In the genomic region with DNA sequence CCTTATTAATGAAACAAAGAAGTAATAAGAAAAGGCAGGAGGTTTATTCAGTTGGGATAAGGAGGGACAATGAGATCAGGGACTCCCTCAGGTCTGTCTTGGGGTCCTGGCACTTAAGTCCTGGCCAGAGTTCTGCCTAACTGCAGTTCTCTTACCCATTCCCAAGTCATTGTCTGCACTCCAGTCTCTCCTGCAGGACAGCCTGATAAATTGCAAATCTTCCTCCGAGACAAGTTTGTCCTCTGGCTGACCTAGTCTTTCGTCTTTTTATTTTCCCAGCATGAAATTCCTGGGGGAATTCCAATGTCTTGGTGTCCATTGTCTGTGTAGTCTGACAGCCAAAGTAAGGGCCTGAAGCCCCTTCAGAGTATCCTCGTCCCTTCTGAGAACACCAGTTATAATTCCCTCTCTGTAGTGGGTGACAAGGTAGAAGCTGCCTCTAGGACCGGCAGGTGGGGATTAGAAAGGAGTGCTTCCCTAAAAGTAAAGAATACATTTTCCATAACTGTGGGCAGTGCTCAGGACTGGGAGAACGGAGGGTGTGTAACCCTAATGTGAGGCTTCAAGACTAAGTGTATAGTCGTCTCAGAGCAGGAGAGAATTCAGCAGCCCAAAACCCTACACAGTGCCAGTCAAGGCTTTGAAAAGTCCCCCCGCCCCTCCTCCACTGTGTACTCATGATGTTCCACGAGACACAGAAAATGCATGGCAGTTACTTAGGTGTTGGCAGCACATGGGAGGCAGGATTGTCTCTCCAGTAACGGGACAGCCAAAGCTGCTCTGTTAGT, we compare ENCODE assay signal across 13 mouse cellular contexts. TPM values are rescaled to one million over a fixed set of nuclear protein-coding genes. Genes with fewer than 3 reads are reported as not detected.
A peak's percentile ranks its signal among the peaks of the same experiment; 100 is the strongest.
DNase-seq lines count a peak whose midpoint lies in the region; ATAC-seq and TF ChIP-seq lines count a peak whose summit lies in the region.
"Had no signal": no experiment of that assay in that cellular context is flagged by ENCODE, and none has a peak within 500 bp of the region (broad histone marks: within the 10 kb centered on the region; RNA-seq: fewer than 3 reads in every experiment).

No protein-coding gene starts in this region.

- H3K9ac ChIP-seq in heart, embryonic 11.5 days (ENCODE audit: low read depth, low read length), result no peak overlapping the region
- no peak overlapping the region for H3K9ac ChIP-seq in liver, embryonic 12.5 days
- H3K9ac ChIP-seq in liver, postnatal 0 days (replicated peaks), result no peak overlapping the region
- 0 out of 2 replicates have a peak overlapping the region, but pooled peaks have one; percentile 13 for H3K9ac ChIP-seq in liver, embryonic 13.5 days
- H3K9ac ChIP-seq: limb, embryonic 13.5 days had no signal

- no peak for DNase-seq in heart, adult 8-10 months (ENCODE audit: low spot score)
- no peak for DNase-seq in liver, postnatal 0 days
- DNase-seq in embryo, embryonic 10 days (ENCODE audit: low spot score), result peak; percentile 37
- no peak for DNase-seq in liver, embryonic 13.5 days
- DNase-seq in adipocyte (ENCODE audit: low spot score), result no peak
- DNase-seq: adrenal gland, adult 8-10 months; cerebellum, postnatal 14 days; thymus, postnatal 36 days had no signal

- no peak for TF ChIP-seq EP300 in liver, postnatal 0 days (IDR thresholded peaks at IDR 0.05; ENCODE audit: low read depth)

- 32% methylated on average over 9 of the region's 9 CpGs for WGBS in heart, embryonic 11.5 days (ENCODE audit: insufficient replicate concordance)
- 65% methylated on average over 9 of the region's 9 CpGs for whole genome bisulfite sequencing in liver, embryonic 12.5 days (ENCODE audit: insufficient replicate concordance)
- WGBS in liver, postnatal 0 days (ENCODE audit: insufficient replicate concordance), result 63% methylated on average over 9 of the region's 9 CpGs
- 58% methylated on average over 9 of the region's 9 CpGs for WGBS in liver, embryonic 13.5 days (ENCODE audit: insufficient replicate concordance)

- peak overlapping the region; percentile 81 for H3K27ac ChIP-seq in heart, embryonic 11.5 days (ENCODE audit: low read depth, low read length)
- H3K27ac ChIP-seq in liver, embryonic 12.5 days, result peak overlapping the region; percentile 58
- no peak overlapping the region for H3K27ac ChIP-seq in liver, postnatal 0 days (ENCODE audit: low read depth)
- H3K27ac ChIP-seq in liver, embryonic 13.5 days, result peak overlapping the region; percentile 39; the same call in 1 of the 2 replicates

- no peak; the same call in 1 of the 2 replicates for ATAC-seq in heart, embryonic 11.5 days (replicated peaks; ENCODE audit: insufficient number of reproducible peaks, low FRiP score, low TSS enrichment)
- ATAC-seq in liver, embryonic 12.5 days, result no peak
- ATAC-seq in liver, postnatal 0 days, result no peak
- 0 out of 2 replicates have a peak, but pooled peaks have one; percentile 16 for ATAC-seq in liver, embryonic 13.5 days (ENCODE audit: low read depth)
- no peak for ATAC-seq in CD4-positive, CD25-positive, alpha-beta regulatory T cell, adult 4 months

- peak overlapping the region; percentile 11; the same call in 1 of the 2 replicates for H3K4me2 ChIP-seq in heart, embryonic 11.5 days
- H3K4me2 ChIP-seq in liver, embryonic 12.5 days, result peak overlapping the region; percentile 45; the same call in 1 of the 2 replicates
- no peak overlapping the region for H3K4me2 ChIP-seq in liver, postnatal 0 days (ENCODE audit: low read depth, low read length)
- H3K4me2 ChIP-seq in liver, embryonic 13.5 days, result no peak overlapping the region
- H3K4me2 ChIP-seq: limb, embryonic 13.5 days had no signal

- peaks cover 31% of the 10 kb centered on the region for H3K4me1 ChIP-seq in heart, embryonic 11.5 days (ENCODE audit: control insufficient read depth, insufficient read depth, low read length)
- H3K4me1 ChIP-seq in liver, embryonic 12.5 days, result peaks cover 37% of the 10 kb centered on the region
- peaks cover 10% of the 10 kb centered on the region; the same call in 1 of the 2 replicates for H3K4me1 ChIP-seq in liver, postnatal 0 days (ENCODE audit: insufficient read depth)
- peaks cover 34% of the 10 kb centered on the region for H3K4me1 ChIP-seq in liver, embryonic 13.5 days (replicated peaks)

- no peaks in the 10 kb centered on the region for H3K36me3 ChIP-seq in heart, embryonic 11.5 days (ENCODE audit: control insufficient read depth, insufficient read depth, low read length)
- H3K36me3 ChIP-seq in liver, embryonic 12.5 days, result no peaks in the 10 kb centered on the region
- H3K36me3 ChIP-seq in liver, postnatal 0 days (replicated peaks; ENCODE audit: insufficient read depth, low read length), result no peaks in the 10 kb centered on the region
- H3K36me3 ChIP-seq in liver, embryonic 13.5 days, result no peaks in the 10 kb centered on the region
- H3K36me3 ChIP-seq: limb, embryonic 13.5 days had no signal

- TF ChIP-seq CTCF in liver, postnatal 0 days (IDR thresholded peaks at IDR 0.05; ENCODE audit: low read depth), result no peak

- H3K27me3 ChIP-seq in heart, embryonic 11.5 days (ENCODE audit: control insufficient read depth, insufficient read depth, low read length), result no peaks in the 10 kb centered on the region
- no peaks in the 10 kb centered on the region for H3K27me3 ChIP-seq in liver, embryonic 12.5 days (replicated peaks)
- H3K27me3 ChIP-seq in liver, postnatal 0 days (ENCODE audit: insufficient read depth, low read length), result no peaks in the 10 kb centered on the region
- no peaks in the 10 kb centered on the region for H3K27me3 ChIP-seq in liver, embryonic 13.5 days
- H3K27me3 ChIP-seq: limb, embryonic 13.5 days had no signal

- no peak overlapping the region for H3K4me3 ChIP-seq in heart, embryonic 11.5 days (ENCODE audit: low read depth, low read length)
- no peak overlapping the region for H3K4me3 ChIP-seq in liver, embryonic 12.5 days
- no peak overlapping the region for H3K4me3 ChIP-seq in liver, postnatal 0 days (ENCODE audit: low read depth, low read length)
- no peak overlapping the region for H3K4me3 ChIP-seq in liver, embryonic 13.5 days (replicated peaks)
- H3K4me3 ChIP-seq: erythroblast, embryonic 14.5 days; limb, embryonic 13.5 days had no signal

- H3K9me3 ChIP-seq in heart, embryonic 11.5 days (replicated peaks; ENCODE audit: control insufficient read depth, low read length), result no peaks in the 10 kb centered on the region
- no peaks in the 10 kb centered on the region for H3K9me3 ChIP-seq in liver, embryonic 12.5 days (replicated peaks)
- no peaks in the 10 kb centered on the region for H3K9me3 ChIP-seq in liver, postnatal 0 days (ENCODE audit: low read length)
- no peaks in the 10 kb centered on the region for H3K9me3 ChIP-seq in liver, embryonic 13.5 days (replicated peaks)
- H3K9me3 ChIP-seq: limb, embryonic 13.5 days had no signal

RNA-seq across cellular contexts. Expression of a gene that starts 18.7 kb away (rescaled TPM):
- polyA plus RNA-seq in heart, embryonic 11.5 days (2014; fragmentation: Nextera tagmentation; extraction: Ambion mirVana), result 26.5 and 27.0 TPM in 2 replicates
- 10 to 100 TPM; 44.8 to 53.7 (median 46.0) TPM for total RNA-seq in heart, adult 8-10 months (2022)
- polyA plus RNA-seq in liver, embryonic 12.5 days (2016; fragmentation: Nextera tagmentation; extraction: Ambion mirVana), result 17.2 and 17.7 TPM in 2 replicates
- polyA plus RNA-seq in liver, postnatal 0 days (2015; fragmentation: Nextera tagmentation; extraction: Ambion mirVana), result 5.1 and 5.3 TPM in 2 replicates
- polyA plus RNA-seq in liver, embryonic 13.5 days (2015; fragmentation: Nextera tagmentation; extraction: Ambion mirVana), result 6.6 and 8.5 TPM in 2 replicates
- polyA plus RNA-seq in CD4-positive, CD25-positive, alpha-beta regulatory T cell, adult 4 months (2017; shearing (Covaris generic)), result 10 to 100 TPM; 13.0 to 19.5 TPM

Comparison
In these comparisons a context has a peak if more than half of its experiments do, and no peak if none do; other contexts are left out.
1. H3K4me2 ChIP-seq: peak in heart, embryonic 11.5 days (single experiment) and liver, embryonic 12.5 days (single experiment); none in liver, postnatal 0 days (single experiment) and liver, embryonic 13.5 days (single experiment).